Mouse (Mus musculus) lung, embryonic 14.5 days (tissue): ENCODE results near the gene Igsf21. TPM values are rescaled to one million over a fixed set of nuclear protein-coding genes. Genes with fewer than 3 reads are reported as not detected.

ENCODE experiments used
- ATAC-seq: fragments of 200-750 bp; cut with Nextera tagmentation; 2 replicates; pipeline ENCODE4 v1.8.0; 2017; ENCODE audit warnings: mild to moderate bottlenecking, moderate TSS enrichment, moderate library complexity; ENCODE audit not compliant: insufficient read depth
- DNase-seq: peaks from one replicate; pipeline ENCODE4 v3.0.0-alpha.2; 2015
- H3K27ac ChIP-seq: fragments of 300-500 bp; sonication (generic); 2 replicates; pipeline ENCODE4 v1.5.1; 2014; ENCODE audit warnings: low read depth, mild to moderate bottlenecking, moderate library complexity
- H3K27me3 ChIP-seq: fragments of 300-500 bp; sonication (generic); 2 replicates; pipeline ENCODE4 v1.6.1; 2014; ENCODE audit warnings: low read length, control low read depth; ENCODE audit not compliant: insufficient read depth
- H3K36me3 ChIP-seq: fragments of 300-500 bp; sonication (generic); 2 replicates; pipeline ENCODE4 v1.6.1; 2014; ENCODE audit warnings: control low read depth; ENCODE audit not compliant: insufficient read depth
- H3K4me1 ChIP-seq: fragments of 300-500 bp; sonication (generic); 2 replicates; pipeline ENCODE4 v1.6.1; 2014; ENCODE audit warnings: antibody characterized with exemption, control low read depth; ENCODE audit not compliant: insufficient read depth
- H3K4me2 ChIP-seq: fragments of 300-500 bp; sonication (generic); 2 replicates; pipeline ENCODE4 v1.6.1; 2014; ENCODE audit warnings: mild to moderate bottlenecking
- H3K4me3 ChIP-seq: fragments of 300-500 bp; sonication (generic); 2 replicates; pipeline ENCODE4 v1.5.1; 2014; ENCODE audit warnings: low read depth, low read length
- H3K9ac ChIP-seq: fragments of 300-500 bp; sonication (generic); 2 replicates; pipeline ENCODE4 v1.6.1; 2014
- H3K9me3 ChIP-seq: fragments of 300-500 bp; sonication (generic); 2 replicates; pipeline ENCODE4 v1.6.1; 2016; ENCODE audit warnings: low read depth, low read length, control low read depth
- CTCF ChIP-seq: IDR thresholded peaks from 2 replicates; pipeline ENCODE4 v1.5.1; 2016; ENCODE audit warnings: antibody characterized with exemption, low read depth
- WGBS: fragments of 180-500 bp; shearing (Covaris S2); extraction: QIAGEN DNeasy Blood & Tissue Kit; methylation state at CpG from one replicate; pipeline ENCODE4 v1.1.7; 2014; 5-methylcytosine and 5-hydroxymethylcytosine counted together
- polyA plus RNA-seq: library from polyadenylated mRNA; unstranded; fragments of >200 nt; fragmentation: Nextera tagmentation; extraction: Ambion mirVana; gene quantifications from 2 replicates; pipeline ENCODE4 v1.2.1, GENCODE M21; 2014

The Igsf21 gene
- polyA plus RNA-seq, 1 experiment from 2014 or later, result not detected

- TF ChIP-seq CTCF, result no peak
- no peak overlapping the region for H3K27ac ChIP-seq
- H3K27me3 ChIP-seq, result no peaks in the 10 kb centered on the region
- H3K9ac ChIP-seq, result no peak overlapping the region
- H3K4me3 ChIP-seq, result no peak overlapping the region
- no peaks in the 10 kb centered on the region for H3K9me3 ChIP-seq
- 56% methylated on average over 12 of the region's 12 CpGs for WGBS
- no peak overlapping the region for H3K4me2 ChIP-seq
- ATAC-seq (no peak), DNase-seq (no peak)
- H3K36me3 ChIP-seq, result no peaks in the 10 kb centered on the region
- no peaks in the 10 kb centered on the region for H3K4me1 ChIP-seq
Measured at GRCm38 (mm10) chr4:140173084-140173483, 73.5 kb downstream of the Igsf21 start.

- H3K27ac ChIP-seq, result no peak overlapping the region
- H3K4me2 ChIP-seq, result no peak overlapping the region
- no peaks in the 10 kb centered on the region for H3K36me3 ChIP-seq
- no peak overlapping the region for H3K4me3 ChIP-seq
- H3K27me3 ChIP-seq, result no peaks in the 10 kb centered on the region
- ATAC-seq, result no peak
- H3K9ac ChIP-seq, result no peak overlapping the region
- H3K4me1 ChIP-seq, result no peaks in the 10 kb centered on the region
- TF ChIP-seq CTCF, result no peak
- no peak for DNase-seq
- H3K9me3 ChIP-seq, result no peaks in the 10 kb centered on the region
- 52% methylated on average over 1 of the region's 1 CpGs for WGBS
Measured at GRCm38 (mm10) chr4:140171917-140172316, 74.7 kb downstream of the Igsf21 start.

GRCm38 (mm10) chr4:140171189-140171588, 75.4 kb downstream of the Igsf21 start:
- no peak overlapping the region for H3K9ac ChIP-seq
- no peak overlapping the region for H3K4me2 ChIP-seq
- H3K9me3 ChIP-seq, result no peaks in the 10 kb centered on the region
- H3K4me1 ChIP-seq, result no peaks in the 10 kb centered on the region
- no peak for ATAC-seq
- no peak for DNase-seq
- H3K27ac ChIP-seq, result no peak overlapping the region
- no peak overlapping the region for H3K4me3 ChIP-seq
- H3K36me3 ChIP-seq, result no peaks in the 10 kb centered on the region
- TF ChIP-seq CTCF, result no peak
- no peaks in the 10 kb centered on the region for H3K27me3 ChIP-seq

GRCm38 (mm10) chr4:140165851-140166250, 80.7 kb downstream of the Igsf21 start:
- no peaks in the 10 kb centered on the region for H3K9me3 ChIP-seq
- H3K9ac ChIP-seq, result no peak overlapping the region
- H3K4me1 ChIP-seq, result no peaks in the 10 kb centered on the region
- TF ChIP-seq CTCF, result no peak
- no peak overlapping the region for H3K4me2 ChIP-seq
- 68% methylated on average over 7 of the region's 7 CpGs for WGBS
- no peaks in the 10 kb centered on the region for H3K36me3 ChIP-seq
- H3K4me3 ChIP-seq, result no peak overlapping the region
- no peak overlapping the region for H3K27ac ChIP-seq
- DNase-seq (no peak), ATAC-seq (no peak)
- H3K27me3 ChIP-seq, result no peaks in the 10 kb centered on the region

DNA sequence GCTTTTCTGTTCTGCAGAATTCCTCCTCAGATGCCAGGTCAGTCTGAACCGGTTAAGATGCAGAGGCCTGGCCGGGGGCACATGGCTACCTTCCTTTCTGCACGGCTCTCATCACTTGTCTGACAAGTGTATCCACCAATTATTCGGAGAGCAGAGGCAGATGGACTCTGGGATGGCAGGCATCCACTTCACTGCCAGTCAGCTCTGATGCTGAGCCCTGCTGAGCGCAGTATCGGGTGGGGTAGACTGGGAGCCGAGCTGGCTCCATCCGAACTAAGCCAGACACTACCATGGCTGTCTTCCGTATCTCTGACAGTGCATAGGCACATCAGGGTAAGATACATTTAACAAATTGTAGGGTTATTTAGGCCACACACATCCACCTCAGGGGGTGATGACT, 81.9 kb downstream of the Igsf21 start:
- no peak for TF ChIP-seq CTCF
- DNase-seq (no peak), ATAC-seq (no peak)
- Histone ChIP-seq H3K27me3 (no peaks in the 10 kb centered on the region), H3K27ac (no peak overlapping the region), H3K4me3 (no peak overlapping the region), H3K4me1 (no peaks in the 10 kb centered on the region), H3K4me2 (no peak overlapping the region), H3K9me3 (no peaks in the 10 kb centered on the region), H3K9ac (no peak overlapping the region), H3K36me3 (no peaks in the 10 kb centered on the region)
- WGBS, result 76% methylated on average over 9 of the region's 9 CpGs

GRCm38 (mm10) chr4:140159617-140160016, 87.0 kb downstream of the Igsf21 start:
- H3K4me3 ChIP-seq, result no peak overlapping the region
- no peaks in the 10 kb centered on the region for H3K27me3 ChIP-seq
- peak; percentile 41 for TF ChIP-seq CTCF
- no peak for ATAC-seq
- DNase-seq, result no peak
- no peaks in the 10 kb centered on the region for H3K4me1 ChIP-seq
- H3K4me2 ChIP-seq, result no peak overlapping the region
- H3K36me3 ChIP-seq, result no peaks in the 10 kb centered on the region
- H3K9ac ChIP-seq, result no peak overlapping the region
- WGBS, result 34% methylated on average over 3 of the region's 3 CpGs
- H3K27ac ChIP-seq, result no peak overlapping the region
- no peaks in the 10 kb centered on the region for H3K9me3 ChIP-seq

GRCm38 (mm10) chr4:140154899-140155463, 91.6 kb downstream of the Igsf21 start:
- H3K36me3 ChIP-seq, result no peaks in the 10 kb centered on the region
- no peaks in the 10 kb centered on the region for H3K27me3 ChIP-seq
- TF ChIP-seq CTCF, result no peak
- no peak for DNase-seq
- H3K9me3 ChIP-seq, result no peaks in the 10 kb centered on the region
- H3K4me2 ChIP-seq, result no peak overlapping the region
- no peak overlapping the region for H3K27ac ChIP-seq
- no peak overlapping the region for H3K9ac ChIP-seq
- no peaks in the 10 kb centered on the region for H3K4me1 ChIP-seq
- WGBS, result 57% methylated on average over 5 of the region's 5 CpGs
- no peak for ATAC-seq
- no peak overlapping the region for H3K4me3 ChIP-seq

GRCm38 (mm10) chr4:140154484-140154883, 92.1 kb downstream of the Igsf21 start:
- H3K4me1 ChIP-seq, result no peaks in the 10 kb centered on the region
- ATAC-seq (no peak), DNase-seq (no peak)
- no peaks in the 10 kb centered on the region for H3K27me3 ChIP-seq
- H3K27ac ChIP-seq, result no peak overlapping the region
- H3K36me3 ChIP-seq, result no peaks in the 10 kb centered on the region
- H3K4me2 ChIP-seq, result no peak overlapping the region
- TF ChIP-seq CTCF, result no peak
- no peak overlapping the region for H3K9ac ChIP-seq
- no peak overlapping the region for H3K4me3 ChIP-seq
- 71% methylated on average over 5 of the region's 5 CpGs for WGBS
- H3K9me3 ChIP-seq, result no peaks in the 10 kb centered on the region
